In the genomic region with DNA sequence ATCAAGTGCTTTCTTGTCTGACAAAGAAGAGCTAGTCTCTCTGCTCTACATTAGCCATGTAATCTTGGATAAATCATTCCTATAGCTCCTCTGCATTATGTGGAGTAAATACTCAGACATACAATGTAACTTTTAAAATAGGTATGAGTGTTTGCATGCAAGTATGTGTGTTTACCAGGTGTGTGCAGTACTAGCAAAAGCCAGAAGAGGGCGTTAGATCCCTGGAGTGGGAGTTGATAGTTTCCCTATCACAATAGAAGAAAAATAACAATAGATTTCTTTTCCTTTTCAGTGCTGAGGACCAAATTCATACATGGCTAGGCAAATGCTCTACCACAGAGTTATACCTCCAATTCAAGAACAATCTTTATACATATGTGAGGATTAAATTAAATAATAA, we compare ENCODE assay signal across 22 mouse cellular contexts. TPM values are rescaled to one million over a fixed set of nuclear protein-coding genes. Genes with fewer than 3 reads are reported as not detected.
DNase-seq lines count a peak whose midpoint lies in the region; ATAC-seq and TF ChIP-seq lines count a peak whose summit lies in the region.
"Had no signal": no experiment of that assay in that cellular context is flagged by ENCODE, and none has a peak within 500 bp of the region (broad histone marks: within the 10 kb centered on the region; RNA-seq: fewer than 3 reads in every experiment).

No protein-coding gene starts in this region.

- no peak overlapping the region for H3K4me2 ChIP-seq in heart, embryonic 12.5 days
- H3K4me2 ChIP-seq in lung, embryonic 14.5 days, result no peak overlapping the region
- H3K4me2 ChIP-seq: forebrain, embryonic 15.5 days; heart, embryonic 15.5 days; liver, embryonic 13.5 days had no signal

- WGBS in heart, adult 2 months, result 41% methylated on average over 1 of the region's 1 CpGs
- WGBS in heart, embryonic 12.5 days, result 53% methylated on average over 1 of the region's 1 CpGs
- 50% methylated on average over 1 of the region's 1 CpGs for WGBS in lung, embryonic 14.5 days
- 66% methylated on average over 1 of the region's 1 CpGs for WGBS in lung, adult 2 months

- no peak for TF ChIP-seq EP300 in heart, adult 2 months (IDR thresholded peaks at IDR 0.05; ENCODE audit: insufficient read depth, low read depth, low read length)

- ATAC-seq in heart, embryonic 12.5 days (ENCODE audit: insufficient number of reproducible peaks, low FRiP score), result no peak
- ATAC-seq in lung, embryonic 14.5 days (ENCODE audit: insufficient read depth), result no peak
- ATAC-seq: forebrain, embryonic 15.5 days; hindbrain, embryonic 16.5 days had no signal

- H3K27ac ChIP-seq in heart, adult 2 months, result no peak overlapping the region
- no peak overlapping the region for H3K27ac ChIP-seq in heart, embryonic 12.5 days (ENCODE audit: poor library complexity, severe bottlenecking)
- no peak overlapping the region for H3K27ac ChIP-seq in lung, embryonic 14.5 days (ENCODE audit: low read depth)
- H3K27ac ChIP-seq: forebrain, embryonic 15.5 days; heart, embryonic 15.5 days; liver, embryonic 13.5 days had no signal

- no peaks in the 10 kb centered on the region for H3K79me2 ChIP-seq in heart, adult 2 months (replicated peaks; ENCODE audit: control insufficient read depth, insufficient read depth, low read length)

- H3K4me3 ChIP-seq in heart, adult 2 months, result no peak overlapping the region
- no peak overlapping the region for H3K4me3 ChIP-seq in heart, embryonic 12.5 days
- no peak overlapping the region for H3K4me3 ChIP-seq in lung, embryonic 14.5 days (ENCODE audit: low read depth, low read length)
- no peak overlapping the region for H3K4me3 ChIP-seq in lung, adult 2 months (replicated peaks; ENCODE audit: extremely low read depth, low read depth, low read length)
- H3K4me3 ChIP-seq: forebrain, embryonic 15.5 days; heart, embryonic 15.5 days; liver, embryonic 13.5 days; megakaryocyte, embryonic 14.5 days had no signal

- H3K4me1 ChIP-seq in heart, adult 2 months (ENCODE audit: control insufficient read depth, insufficient read depth, low read length), result peaks cover 6% of the 10 kb centered on the region
- H3K4me1 ChIP-seq in heart, embryonic 12.5 days (replicated peaks), result no peaks in the 10 kb centered on the region
- H3K4me1 ChIP-seq in lung, embryonic 14.5 days (ENCODE audit: insufficient read depth), result no peaks in the 10 kb centered on the region
- H3K4me1 ChIP-seq in lung, adult 2 months (ENCODE audit: control insufficient read depth, insufficient read depth, low read length), result no peaks in the 10 kb centered on the region
- H3K4me1 ChIP-seq: forebrain, embryonic 15.5 days; heart, embryonic 15.5 days; liver, embryonic 13.5 days; megakaryocyte, embryonic 14.5 days had no signal

- peak; percentile 50 for TF ChIP-seq CTCF in heart, adult 2 months (IDR thresholded peaks at IDR 0.05)
- peak; percentile 38 for TF ChIP-seq CTCF in lung, embryonic 14.5 days (IDR thresholded peaks at IDR 0.05; ENCODE audit: low read depth)
- TF ChIP-seq CTCF in lung, adult 2 months (IDR thresholded peaks at IDR 0.05; ENCODE audit: insufficient read depth, low read length), result no peak

- H3K9ac ChIP-seq in heart, adult 2 months (ENCODE audit: low read depth, low read length), result no peak overlapping the region
- no peak overlapping the region for H3K9ac ChIP-seq in heart, embryonic 12.5 days
- H3K9ac ChIP-seq in lung, embryonic 14.5 days, result no peak overlapping the region
- H3K9ac ChIP-seq: forebrain, embryonic 15.5 days; heart, embryonic 15.5 days; liver, embryonic 13.5 days had no signal

- intact Hi-C loops in heart, adult 2 months (cut with DNase I), result no loop called here

- H3K36me3 ChIP-seq in heart, adult 2 months (ENCODE audit: control insufficient read depth, insufficient read depth, low read length), result peaks cover 3% of the 10 kb centered on the region; the same call in 1 of the 2 replicates
- no peaks in the 10 kb centered on the region for H3K36me3 ChIP-seq in heart, embryonic 12.5 days
- no peaks in the 10 kb centered on the region for H3K36me3 ChIP-seq in lung, embryonic 14.5 days (ENCODE audit: insufficient read depth)
- H3K36me3 ChIP-seq: forebrain, embryonic 15.5 days; heart, embryonic 15.5 days; liver, embryonic 13.5 days had no signal

- TF ChIP-seq POLR2A in heart, adult 2 months (IDR thresholded peaks at IDR 0.05; ENCODE audit: insufficient read depth, low read depth, low read length), result no peak
- no peak for TF ChIP-seq POLR2A in lung, adult 2 months (IDR thresholded peaks at IDR 0.05; ENCODE audit: borderline replicate concordance, extremely low read depth, low read depth, low read length)

- no peaks in the 10 kb centered on the region for H3K27me3 ChIP-seq in heart, adult 2 months (ENCODE audit: control insufficient read depth, insufficient read depth, low read length)
- no peaks in the 10 kb centered on the region for H3K27me3 ChIP-seq in heart, embryonic 12.5 days (replicated peaks)
- no peaks in the 10 kb centered on the region for H3K27me3 ChIP-seq in lung, embryonic 14.5 days (ENCODE audit: insufficient read depth, low read length)
- H3K27me3 ChIP-seq: forebrain, embryonic 15.5 days; heart, embryonic 15.5 days had no signal

- H3K9me3 ChIP-seq in heart, embryonic 12.5 days (replicated peaks), result peaks cover 9% of the 10 kb centered on the region
- no peaks in the 10 kb centered on the region for H3K9me3 ChIP-seq in lung, embryonic 14.5 days (ENCODE audit: low read depth, low read length)
- H3K9me3 ChIP-seq: forebrain, embryonic 15.5 days; heart, embryonic 15.5 days; liver, embryonic 13.5 days had no signal

- no peak for DNase-seq in heart, adult 2 months
- DNase-seq in lung, embryonic 14.5 days, result no peak
- no peak for DNase-seq in lung, adult 2 months
- DNase-seq in ES-CJ7 (ENCODE audit: low read depth, low spot score), result peak; percentile 48
- peak; percentile 27 for DNase-seq in naive thymus-derived CD4-positive, alpha-beta T cell, adult 2 months (ENCODE audit: low read depth)
- no peak for DNase-seq in spleen, postnatal 10 days (ENCODE audit: low spot score in 2 of 2)
- DNase-seq in cerebellum, postnatal 25 days, result no peak
- DNase-seq: adrenal gland, adult 8-10 months; cerebellum, adult 9-11 months; embryo, embryonic 11 days; heart, postnatal 4 days; kidney, adult 2 months; kidney, postnatal 25 days; liver, embryonic 13.5 days; lung, postnatal 14 days; midbrain, embryonic 14.5 days; right cerebral cortex, postnatal 25 days had no signal

RNA-seq across cellular contexts. Expression of gene Arntl, which starts 15.5 kb away (rescaled TPM):
- total RNA-seq in heart, adult 2 months (2021), result 10 to 100 TPM in 1 of 2 experiments, 1 to 10 TPM in 1; 7.2 to 26.7 TPM
- polyA plus RNA-seq in heart, adult 2 months (2012; rRNA removed), result 6.6 and 17.1 TPM in 2 replicates
- polyA plus RNA-seq in heart, embryonic 12.5 days (2016; fragmentation: Nextera tagmentation; extraction: Ambion mirVana), result 6.8 and 8.5 TPM in 2 replicates
- 10.3 and 10.6 TPM in 2 replicates for polyA plus RNA-seq in lung, embryonic 14.5 days (2014; fragmentation: Nextera tagmentation; extraction: Ambion mirVana)
- polyA plus RNA-seq in lung, adult 2 months (2012; rRNA removed), result 4.6 and 15.8 TPM in 2 replicates

Comparison
In these comparisons a context has a peak if more than half of its experiments do, and no peak if none do; other contexts are left out.
1. DNase-seq: peak in ES-CJ7 (single experiment) and naive thymus-derived CD4-positive, alpha-beta T cell, adult 2 months (single experiment); none in heart, adult 2 months (0 of 2), lung, embryonic 14.5 days (single experiment), lung, adult 2 months (single experiment), spleen, postnatal 10 days (0 of 2) and cerebellum, postnatal 25 days (0 of 2).